Mouse (Mus musculus): ENCODE data around the gene Dbnl. TPM values are rescaled to one million over a fixed set of nuclear protein-coding genes. Genes with fewer than 3 reads are reported as not detected.

Dbnl gene
- polyA plus RNA-seq, 1 experiment from 2014 or later: 126 TPM

DNA sequence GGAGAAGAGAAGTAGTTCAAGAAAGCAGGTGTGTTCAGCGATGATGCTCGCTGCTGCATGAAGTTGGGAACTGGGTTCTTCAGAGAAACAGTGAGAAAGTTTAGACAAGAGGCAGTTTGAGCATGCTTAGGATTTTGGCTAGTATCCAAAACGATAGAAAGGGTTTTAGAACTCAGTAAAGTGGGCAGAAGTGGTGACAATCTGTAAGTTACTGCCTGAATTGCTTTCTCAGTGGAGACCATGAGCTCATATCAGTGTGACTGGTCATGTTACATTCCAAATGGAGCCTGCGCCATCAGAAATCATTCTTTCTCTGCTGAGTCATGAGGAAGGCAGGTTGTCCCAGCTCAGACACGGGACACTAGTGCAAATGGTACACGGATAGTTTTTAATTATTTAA lies 22.3 kb upstream of the Dbnl start:
- 86% methylated on average over 6 of the region's 6 CpGs for WGBS

DNA sequence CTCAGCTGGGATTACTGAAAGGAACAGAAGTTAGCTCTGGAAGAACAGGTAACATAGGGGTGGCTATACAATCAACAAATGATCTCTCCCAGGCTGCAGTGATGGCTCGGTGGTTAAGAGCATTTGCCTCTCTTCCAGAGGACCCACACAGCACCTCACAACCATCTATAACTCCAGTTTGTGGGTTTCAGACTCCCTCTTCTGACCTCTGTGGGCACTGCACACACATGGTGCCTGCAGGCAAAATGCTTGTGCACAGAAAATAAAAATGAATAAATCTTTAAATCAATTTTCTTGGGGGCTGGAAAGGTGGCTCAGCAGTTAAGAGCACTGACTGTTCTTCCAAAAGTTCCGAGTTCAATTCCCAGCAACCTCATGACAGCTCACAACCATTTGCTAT lies 9.8 kb upstream of the Dbnl start:
- Histone ChIP-seq H3K27me3 (no peaks in the 10 kb centered on the region), H3K4me2 (no peak overlapping the region), H3K4me1 (no peaks in the 10 kb centered on the region), H3K36me3 (peaks cover under 1% of the 10 kb centered on the region; the same call in 1 of the 2 replicates), H3K4me3 (no peak overlapping the region), H3K9me3 (no peaks in the 10 kb centered on the region), H3K27ac (no peak overlapping the region), H3K9ac (no peak overlapping the region)
- 66% methylated on average over 2 of the region's 2 CpGs for WGBS
- ATAC-seq (ENCODE audit: insufficient number of reproducible peaks, insufficient read depth, low FRiP score, low TSS enrichment, low read depth): no peak

More for the DNA sequence above, 22.3 kb upstream of the Dbnl start:
- H3K36me3 ChIP-seq: peaks cover 13% of the 10 kb centered on the region
- H3K4me3 ChIP-seq: no peak overlapping the region
- H3K4me1 ChIP-seq: peaks cover 4% of the 10 kb centered on the region
- H3K27me3 ChIP-seq: no peaks in the 10 kb centered on the region
- ATAC-seq (ENCODE audit: insufficient number of reproducible peaks, insufficient read depth, low FRiP score, low TSS enrichment, low read depth): no peak
- H3K9ac ChIP-seq: no peak overlapping the region
- H3K9me3 ChIP-seq: no peaks in the 10 kb centered on the region
- no peak overlapping the region for H3K27ac ChIP-seq
- no peak overlapping the region for H3K4me2 ChIP-seq

DNA sequence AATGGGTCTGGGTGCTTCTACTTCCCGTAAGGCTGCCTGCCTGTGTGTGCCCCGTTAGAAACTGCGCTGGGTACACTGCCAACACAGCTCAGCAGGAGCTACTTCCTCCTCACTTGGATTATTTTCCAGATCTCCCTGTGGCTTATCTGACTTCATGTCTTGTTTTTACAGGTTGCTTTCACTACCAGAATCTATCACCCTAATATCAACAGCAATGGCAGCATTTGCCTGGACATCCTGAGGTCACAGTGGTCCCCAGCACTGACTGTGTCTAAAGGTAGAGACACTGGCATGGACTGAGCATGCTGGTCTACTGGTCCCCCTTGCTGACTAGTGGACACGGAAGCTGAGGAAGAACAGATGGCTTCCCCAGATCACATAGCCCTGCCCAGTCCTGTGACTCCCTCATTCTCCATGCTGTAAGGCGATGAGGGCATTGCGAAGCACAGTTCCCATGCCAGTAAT lies 8.2 kb upstream of the Dbnl start:
- whole genome bisulfite sequencing: 92% methylated on average over 6 of the region's 6 CpGs

DNA sequence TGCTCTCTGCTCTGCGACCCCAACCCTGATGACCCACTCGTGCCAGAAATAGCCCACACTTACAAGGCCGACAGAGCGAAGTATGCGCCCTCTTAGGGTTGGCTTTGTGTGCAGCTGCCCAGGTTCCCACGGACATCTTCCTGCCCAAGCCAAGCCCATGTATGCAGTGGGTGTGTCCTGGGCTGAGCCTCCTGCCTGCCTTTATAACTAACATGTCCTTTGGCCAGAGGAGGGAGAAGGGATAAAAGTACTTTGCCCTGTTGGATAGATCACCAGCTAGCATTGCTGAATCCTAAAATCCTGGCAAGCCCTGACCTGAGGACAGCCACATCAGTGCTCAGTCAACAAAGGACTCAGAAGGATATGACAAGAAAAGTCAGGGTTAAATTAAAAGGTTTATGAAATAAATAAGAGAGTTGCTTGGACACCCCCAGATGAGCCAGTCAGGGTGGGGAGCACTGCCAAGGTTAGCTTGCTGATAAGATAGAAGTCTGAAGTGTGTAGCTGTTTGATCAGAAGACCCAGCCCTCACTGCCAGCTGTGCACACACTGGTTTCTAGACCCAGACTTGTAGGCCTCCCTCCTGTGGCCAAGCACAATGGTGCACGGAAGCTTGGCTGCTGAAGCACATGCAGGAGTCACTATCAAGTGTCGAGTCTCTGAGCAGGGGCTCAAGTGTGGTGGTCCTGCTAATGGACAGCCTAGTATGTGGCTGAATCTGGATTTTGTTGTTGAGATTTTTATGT lies 5.9 kb upstream of the Dbnl start:
- H3K9me3 ChIP-seq: no peaks in the 10 kb centered on the region
- 76% methylated on average over 8 of the region's 8 CpGs for WGBS

More for the DNA sequence above, 8.2 kb upstream of the Dbnl start:
- Histone ChIP-seq H3K27ac (no peak overlapping the region), H3K4me1 (no peaks in the 10 kb centered on the region), H3K9ac (no peak overlapping the region), H3K4me3 (no peak overlapping the region), H3K4me2 (no peak overlapping the region), H3K27me3 (no peaks in the 10 kb centered on the region), H3K36me3 (no peaks in the 10 kb centered on the region; the same call in 1 of the 2 replicates), H3K9me3 (no peaks in the 10 kb centered on the region)
- ATAC-seq (ENCODE audit: insufficient number of reproducible peaks, insufficient read depth, low FRiP score, low TSS enrichment, low read depth): no peak

DNA sequence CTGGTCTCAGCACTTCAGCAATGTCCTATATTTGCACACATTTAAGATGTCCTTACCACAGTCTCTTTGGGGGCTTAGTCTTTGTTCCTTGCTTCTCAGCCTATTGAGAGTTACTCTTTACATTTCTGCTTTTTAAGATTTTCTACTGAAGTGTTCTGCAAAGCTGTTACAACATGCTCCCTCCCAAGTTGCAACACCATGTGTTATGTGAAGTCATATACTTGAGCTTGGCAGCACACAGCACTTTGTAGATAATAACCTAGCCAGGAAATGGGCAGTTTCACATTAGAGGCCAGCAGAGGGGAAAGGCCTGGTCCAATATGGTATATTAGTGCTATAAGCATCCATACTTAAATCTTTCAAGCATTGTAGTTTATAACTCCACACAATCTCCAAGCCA lies 2.6 kb upstream of the Dbnl start:
- H3K4me2 ChIP-seq: no peak overlapping the region
- no peaks in the 10 kb centered on the region for H3K9me3 ChIP-seq
- peaks cover 3% of the 10 kb centered on the region; the same call in 1 of the 2 replicates for H3K36me3 ChIP-seq
- no peak overlapping the region for H3K4me3 ChIP-seq
- H3K27ac ChIP-seq: no peak overlapping the region
- ATAC-seq (ENCODE audit: insufficient number of reproducible peaks, insufficient read depth, low FRiP score, low TSS enrichment, low read depth): no peak
- H3K9ac ChIP-seq: no peak overlapping the region
- peaks cover 26% of the 10 kb centered on the region for H3K4me1 ChIP-seq
- no peaks in the 10 kb centered on the region for H3K27me3 ChIP-seq

More for the DNA sequence above, 5.9 kb upstream of the Dbnl start:
- Histone ChIP-seq H3K4me2 (no peak overlapping the region), H3K27me3 (no peaks in the 10 kb centered on the region), H3K4me1 (peaks cover 4% of the 10 kb centered on the region), H3K36me3 (no peaks in the 10 kb centered on the region; the same call in 1 of the 2 replicates), H3K4me3 (no peak overlapping the region), H3K9ac (no peak overlapping the region), H3K27ac (no peak overlapping the region)
- no peak for ATAC-seq (ENCODE audit: insufficient number of reproducible peaks, insufficient read depth, low FRiP score, low TSS enrichment, low read depth)

DNA sequence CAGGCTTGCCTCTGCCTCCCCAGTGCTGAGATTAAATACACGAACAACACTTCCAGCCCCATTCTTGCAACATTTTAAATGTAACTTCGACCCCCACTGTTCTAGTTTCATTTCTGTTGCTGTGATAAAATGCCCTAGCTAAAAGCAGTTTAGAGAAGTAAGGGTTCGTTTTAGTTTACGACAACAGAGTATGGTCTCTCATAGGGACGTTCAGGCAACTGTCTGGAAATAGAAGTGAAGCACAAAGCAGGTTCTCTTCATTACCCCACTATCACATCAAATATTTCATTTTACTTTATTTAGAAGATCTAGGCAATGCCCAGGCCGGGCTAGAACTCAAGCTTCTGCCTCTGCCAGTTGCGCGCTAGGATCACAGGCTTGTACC lies 625 bp upstream of the Dbnl start:
- H3K9ac ChIP-seq: peak overlapping the region; percentile 89
- no peaks in the 10 kb centered on the region for H3K27me3 ChIP-seq
- peak overlapping the region; percentile 88 for H3K4me2 ChIP-seq
- WGBS: 39% methylated on average over 8 of the region's 8 CpGs
- H3K36me3 ChIP-seq: peaks cover 16% of the 10 kb centered on the region
- H3K27ac ChIP-seq: peak overlapping the region; percentile 91
- no peak for ATAC-seq (ENCODE audit: insufficient number of reproducible peaks, insufficient read depth, low FRiP score, low TSS enrichment, low read depth)
- H3K9me3 ChIP-seq: no peaks in the 10 kb centered on the region
- H3K4me3 ChIP-seq: peak overlapping the region; percentile 81
- peaks cover 26% of the 10 kb centered on the region for H3K4me1 ChIP-seq

DNA sequence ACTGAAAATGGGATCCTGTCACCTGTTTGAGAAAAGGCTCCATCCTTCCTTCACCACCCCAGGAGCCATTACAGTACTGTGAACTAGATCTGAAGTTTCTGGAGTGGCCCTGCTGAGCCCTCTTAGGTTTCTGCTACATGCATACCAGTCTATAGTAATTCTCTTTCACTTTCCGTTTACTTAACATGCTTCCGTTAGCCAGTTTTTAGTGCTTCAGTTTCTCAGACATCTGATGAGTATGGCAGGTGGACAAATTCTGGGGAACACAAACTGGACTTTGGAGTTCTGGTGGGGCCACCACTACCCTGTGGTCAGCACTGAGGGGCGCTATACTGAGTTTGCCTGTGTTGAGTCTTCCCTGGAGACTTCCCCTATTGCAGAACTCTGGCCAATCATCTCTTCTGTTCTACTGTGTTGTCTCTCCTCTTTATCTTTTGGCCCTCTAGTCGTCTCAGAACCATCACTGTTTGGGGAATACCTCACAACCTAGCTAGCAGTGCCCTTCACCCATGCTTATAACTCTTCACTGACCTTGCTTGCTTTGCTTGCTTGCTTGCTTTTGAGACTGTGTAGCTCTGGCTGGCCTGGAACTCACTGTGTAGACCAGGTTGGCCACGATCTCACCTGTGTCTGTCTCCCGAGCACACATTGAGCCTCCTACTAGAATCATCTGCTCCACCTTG lies 924 bp downstream of the Dbnl start:
- Histone ChIP-seq H3K9me3 (no peaks in the 10 kb centered on the region), H3K4me2 (peak overlapping the region; percentile 88), H3K4me3 (peak overlapping the region; percentile 81), H3K36me3 (peaks cover 29% of the 10 kb centered on the region), H3K27me3 (no peaks in the 10 kb centered on the region), H3K9ac (peak overlapping the region; percentile 89), H3K4me1 (peaks cover 26% of the 10 kb centered on the region), H3K27ac (peak overlapping the region; percentile 91)
- 70% methylated on average over 6 of the region's 6 CpGs for WGBS
- ATAC-seq (ENCODE audit: insufficient number of reproducible peaks, insufficient read depth, low FRiP score, low TSS enrichment, low read depth): no peak

DNA sequence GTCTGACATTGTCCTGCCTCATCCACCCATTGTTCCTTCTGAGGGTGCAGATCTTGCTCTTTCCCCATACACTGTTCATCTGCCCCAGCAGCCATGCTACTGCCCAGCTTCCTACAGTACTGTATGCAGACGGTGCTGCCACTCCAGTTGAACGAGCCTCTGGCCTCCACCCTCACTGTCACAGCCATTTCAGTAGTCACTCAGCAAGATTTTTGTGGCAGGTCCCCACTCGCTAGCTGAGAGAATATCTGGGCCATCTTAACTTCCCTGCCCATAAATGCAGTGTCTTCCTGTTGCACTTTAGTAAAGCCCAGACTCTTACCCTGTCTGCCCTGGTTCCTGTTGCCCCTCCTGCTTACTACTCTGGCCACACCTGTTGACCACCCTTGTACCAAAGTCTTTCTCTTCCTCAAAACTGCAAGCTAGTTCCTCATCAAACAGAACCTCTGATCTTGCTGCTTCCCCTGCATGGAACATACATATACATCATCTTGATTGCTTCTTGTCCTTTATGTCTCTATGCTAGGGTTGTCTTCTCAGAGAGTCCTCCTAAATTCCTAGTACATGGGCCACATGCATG lies 1.6 kb downstream of the Dbnl start:
- H3K9ac ChIP-seq: peak overlapping the region; percentile 89
- peaks cover 36% of the 10 kb centered on the region for H3K36me3 ChIP-seq
- peak overlapping the region; percentile 81; the same call in 1 of the 2 replicates for H3K4me3 ChIP-seq
- no peak overlapping the region for H3K27ac ChIP-seq
- no peaks in the 10 kb centered on the region for H3K27me3 ChIP-seq
- WGBS: 73% methylated on average over 3 of the region's 3 CpGs
- H3K9me3 ChIP-seq: no peaks in the 10 kb centered on the region
- peak overlapping the region; percentile 88 for H3K4me2 ChIP-seq
- ATAC-seq (ENCODE audit: insufficient number of reproducible peaks, insufficient read depth, low FRiP score, low TSS enrichment, low read depth): no peak
- peaks cover 26% of the 10 kb centered on the region for H3K4me1 ChIP-seq

DNA sequence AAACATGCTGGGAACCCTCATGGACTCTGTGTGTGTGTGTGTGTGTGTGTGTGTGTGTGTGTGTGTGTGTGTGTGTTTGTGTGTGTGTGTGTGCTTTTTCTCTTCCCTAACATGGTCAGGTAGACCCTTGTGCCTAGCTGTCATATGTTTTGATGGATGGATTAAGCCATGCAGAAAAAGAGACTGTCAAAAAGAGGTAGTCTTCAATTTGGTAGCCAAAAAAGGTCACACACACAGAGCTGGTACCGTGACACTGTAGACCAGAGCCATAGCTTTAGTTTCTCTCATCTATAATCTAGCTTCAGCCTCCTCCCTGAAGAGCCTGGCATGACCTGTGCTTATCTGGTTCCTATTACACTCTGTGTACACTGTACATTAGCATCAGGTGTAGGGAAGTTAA lies 2.1 kb downstream of the Dbnl start:
- Histone ChIP-seq H3K9ac (no peak overlapping the region; the same call in 1 of the 2 replicates), H3K4me2 (no peak overlapping the region), H3K4me3 (no peak overlapping the region), H3K9me3 (no peaks in the 10 kb centered on the region), H3K27ac (no peak overlapping the region), H3K36me3 (peaks cover 42% of the 10 kb centered on the region), H3K27me3 (no peaks in the 10 kb centered on the region), H3K4me1 (peaks cover 26% of the 10 kb centered on the region)
- WGBS: 77% methylated on average over 1 of the region's 1 CpGs
- no peak for ATAC-seq (ENCODE audit: insufficient number of reproducible peaks, insufficient read depth, low FRiP score, low TSS enrichment, low read depth)

DNA sequence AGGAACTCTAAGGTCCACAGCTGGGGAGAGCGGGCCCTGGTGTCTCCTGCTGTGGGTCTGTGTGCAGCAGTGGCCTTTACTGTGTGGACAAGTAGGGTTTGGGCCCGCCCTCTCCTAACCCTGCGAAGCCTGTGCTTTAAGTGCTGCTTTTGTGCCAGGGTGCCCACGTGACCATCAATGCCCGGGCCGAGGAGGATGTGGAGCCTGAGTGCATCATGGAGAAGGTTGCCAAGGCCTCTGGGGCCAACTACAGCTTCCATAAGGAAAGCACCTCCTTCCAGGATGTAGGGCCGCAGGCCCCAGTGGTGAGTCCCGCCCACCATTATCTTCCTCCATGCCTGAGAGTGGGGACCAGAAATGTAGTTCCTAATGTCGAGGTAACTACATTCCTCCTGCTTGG lies 7.0 kb downstream of the Dbnl start:
- peaks cover 4% of the 10 kb centered on the region; the same call in 1 of the 2 replicates for H3K4me1 ChIP-seq
- H3K27me3 ChIP-seq: no peaks in the 10 kb centered on the region
- H3K4me2 ChIP-seq: no peak overlapping the region
- ATAC-seq (ENCODE audit: insufficient number of reproducible peaks, insufficient read depth, low FRiP score, low TSS enrichment, low read depth): no peak
- H3K36me3 ChIP-seq: peaks cover 88% of the 10 kb centered on the region
- H3K9me3 ChIP-seq: no peaks in the 10 kb centered on the region
- 92% methylated on average over 9 of the region's 9 CpGs for WGBS
- no peak overlapping the region for H3K27ac ChIP-seq
- no peak overlapping the region for H3K9ac ChIP-seq
- no peak overlapping the region for H3K4me3 ChIP-seq

DNA sequence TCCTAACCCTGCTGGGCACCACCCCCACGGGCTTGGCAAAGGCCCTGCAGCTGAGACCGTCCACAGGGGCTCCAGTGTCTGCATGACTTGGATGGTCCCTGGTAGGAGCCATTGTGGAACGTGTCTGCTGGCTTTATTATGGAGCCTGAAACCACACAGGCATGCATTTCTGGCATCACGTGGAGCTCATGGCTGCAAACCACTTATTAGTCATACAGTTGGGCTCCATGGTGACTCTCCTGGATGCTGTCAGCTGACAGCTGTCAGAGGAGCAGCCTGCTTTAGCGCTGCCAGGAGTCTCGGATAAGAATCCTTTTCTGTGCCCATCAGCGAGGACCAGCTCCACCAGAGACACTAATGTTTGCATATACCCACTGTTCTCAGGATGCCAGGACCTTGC lies 7.4 kb downstream of the Dbnl start:
- WGBS: 91% methylated on average over 7 of the region's 7 CpGs
- H3K36me3 ChIP-seq: peaks cover 89% of the 10 kb centered on the region
- ATAC-seq (ENCODE audit: insufficient number of reproducible peaks, insufficient read depth, low FRiP score, low TSS enrichment, low read depth): no peak

More for the DNA sequence above, 7.4 kb downstream of the Dbnl start:
- Histone ChIP-seq H3K9ac (no peak overlapping the region), H3K27ac (no peak overlapping the region), H3K27me3 (no peaks in the 10 kb centered on the region), H3K4me3 (no peak overlapping the region), H3K4me2 (no peak overlapping the region), H3K9me3 (no peaks in the 10 kb centered on the region), H3K4me1 (no peaks in the 10 kb centered on the region)
